Mouse (Mus musculus) inflammation-experienced regulatory T-cells, adult 16 weeks (primary cell): Measurements from ENCODE around the gene Cacng2. TPM values are rescaled to one million over a fixed set of nuclear protein-coding genes. Genes with fewer than 3 reads are reported as not detected.

ENCODE experiments used
- polyA plus RNA-seq: library from polyadenylated mRNA; unstranded; fragments of 100-300 nt; shearing (Covaris generic); gene quantifications from one replicate; pipeline ENCODE4 v1.2.1, GENCODE M21; 2017

Gene Cacng2
- not detected for polyA plus RNA-seq

GRCm38 (mm10) chr15:78119704-78120103, at the start of gene Cacng2:
Gene Cacng2, minus strand, starts transcription at chr15:78120028.

GRCm38 (mm10) chr15:77970470-77971292, 149.1 kb downstream of the Cacng2 start, which contains the start of gene Eif3d:
Gene Eif3d, minus strand, starts transcription at chr15:77970813.

GRCm38 (mm10) chr15:77956404-77956901, 163.4 kb downstream of the Cacng2 start, which contains the start of gene Foxred2:
Gene Foxred2, minus strand, starts transcription at chr15:77956722.

Other genes starting within 250 kb of the Cacng2 start
- gene Txn2, start 191.0 kb downstream of the Cacng2 start, polyA plus RNA-seq: 234 TPM
- gene Foxred2, start 163.3 kb downstream of the Cacng2 start, polyA plus RNA-seq: 7.4 TPM
- 207 TPM for gene Eif3d, start 149.2 kb downstream of the Cacng2 start, polyA plus RNA-seq
- gene Ift27, start 54.1 kb upstream of the Cacng2 start, polyA plus RNA-seq: 73.9 TPM
- not detected for gene Pvalb, start 86.4 kb upstream of the Cacng2 start, polyA plus RNA-seq
- 251 TPM for gene Ncf4, start 124.8 kb upstream of the Cacng2 start, polyA plus RNA-seq
- 0.16 TPM for gene Csf2rb2, start 185.7 kb upstream of the Cacng2 start, polyA plus RNA-seq
- gene Csf2rb, start 205.7 kb upstream of the Cacng2 start, polyA plus RNA-seq: 0.44 TPM